Mouse (Mus musculus): ENCODE data around the gene Disc1.

DNA sequence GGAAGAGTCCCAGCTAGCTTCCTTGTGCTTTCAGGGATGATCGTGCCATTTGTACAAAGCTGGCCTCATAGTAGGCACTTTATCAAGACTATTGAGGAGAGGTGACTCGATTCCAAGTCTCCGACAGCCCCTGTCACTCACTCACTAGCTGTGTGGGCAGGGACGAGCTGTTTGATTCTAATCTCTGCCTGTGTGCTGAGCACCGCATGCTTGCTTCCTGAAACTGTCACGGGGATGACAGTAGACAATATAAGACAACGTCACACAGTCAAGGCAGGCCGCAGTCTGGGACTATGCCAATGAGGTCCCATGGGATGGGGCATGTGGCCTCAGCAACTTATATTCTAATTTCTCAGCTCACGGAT, 13.6 kb downstream of the Disc1 start:
- TF ChIP-seq TAL1 (IDR thresholded peaks at IDR 0.05; ENCODE audit: low read length) (no peak), GATA1 (IDR thresholded peaks at IDR 0.05; ENCODE audit: low read length) (no peak)

Measured in erythroblast, embryonic 14.5 days (primary cell).